Mouse (Mus musculus): ENCODE measurements around the gene Pkib.

- no peak for TF ChIP-seq CTCF (IDR thresholded peaks at IDR 0.05; ENCODE audit: insufficient read depth, low read length)
- TF ChIP-seq POLR2A (IDR thresholded peaks at IDR 0.05; ENCODE audit: borderline replicate concordance, extremely low read depth, low read depth, low read length): no peak
Measured at GRCm38 (mm10) chr10:57731672-57732071, 99.9 kb downstream of the Pkib start.

Measured in lung, adult 2 months (tissue).